Mouse (Mus musculus) C2C12 (cell line): ENCODE measurements around the gene Gnptg. TPM values are rescaled to one million over a fixed set of nuclear protein-coding genes. Genes with fewer than 3 reads are reported as not detected.
"Not testable (repeated sequence)": the region's sequence is repeated elsewhere in the genome, so short reads cannot be mapped to it uniquely, and the experiment has no call there.

ENCODE experiments used
- H3K27me3 ChIP-seq: one replicate; pipeline ENCODE4 v1.6.1; 2011; ENCODE audit not compliant: control insufficient read depth, insufficient read depth, insufficient read length
- H3K36me3 ChIP-seq: one replicate; pipeline ENCODE4 v1.6.1; 2011; ENCODE audit not compliant: control insufficient read depth, insufficient read depth
- H3K4me3 ChIP-seq: one replicate; pipeline ENCODE4 v1.5.1; 2011; ENCODE audit warnings: mild to moderate bottlenecking, control low read depth; ENCODE audit not compliant: poor library complexity, insufficient read depth, severe bottlenecking
- H3K79me2 ChIP-seq: one replicate; pipeline ENCODE4 v1.6.1; 2011; ENCODE audit not compliant: control insufficient read depth, insufficient read depth
- H3K79me3 ChIP-seq: one replicate; pipeline ENCODE4 v1.6.1; 2011; ENCODE audit warnings: low read depth, control low read depth
- H3ac ChIP-seq: one replicate; pipeline ENCODE3; 2011; ENCODE audit warnings: low read depth; ENCODE audit not compliant: control insufficient read depth, insufficient read length
- CEBPB ChIP-seq: IDR thresholded peaks from one replicate; pipeline ENCODE4 v1.6.1; 2011; ENCODE audit warnings: low read depth, mild to moderate bottlenecking, control low read depth, moderate library complexity
- CTCF ChIP-seq: IDR thresholded peaks from one replicate; pipeline ENCODE4 v1.5.1; 2011; ENCODE audit not compliant: control insufficient read depth, insufficient read depth, insufficient read length
- FOSL1 ChIP-seq: IDR thresholded peaks from one replicate; pipeline ENCODE4 v1.8.0; 2011; ENCODE audit warnings: mild to moderate bottlenecking, low read length; ENCODE audit not compliant: poor library complexity, insufficient read depth, severe bottlenecking
- MAX ChIP-seq: IDR thresholded peaks from one replicate; pipeline ENCODE4 v1.6.1; 2011; ENCODE audit warnings: mild to moderate bottlenecking, control low read depth
- MYOD1 ChIP-seq: IDR thresholded peaks from one replicate; pipeline ENCODE4 v1.6.1; 2011; ENCODE audit warnings: low read depth; ENCODE audit not compliant: control insufficient read depth, insufficient read length
- MYOG ChIP-seq: IDR thresholded peaks from one replicate; pipeline ENCODE4 v1.6.1; 2011; ENCODE audit not compliant: control insufficient read depth, insufficient read length; ENCODE audit errors: extremely low read depth
- USF1 ChIP-seq: IDR thresholded peaks from one replicate; pipeline ENCODE4 v1.6.1; 2011; ENCODE audit warnings: low read depth, mild to moderate bottlenecking, control low read depth, moderate library complexity
- polyA plus RNA-seq: library from polyadenylated mRNA; unstranded; fragments of >200 nt; fragmentation: generic; extraction: Trizol; gene quantifications from one replicate; pipeline ENCODE4 v1.2.1, GENCODE M21; 2012; ENCODE audit warnings: missing spikeins

The Gnptg gene
- polyA plus RNA-seq, 1 experiment = 22.7 TPM

DNA sequence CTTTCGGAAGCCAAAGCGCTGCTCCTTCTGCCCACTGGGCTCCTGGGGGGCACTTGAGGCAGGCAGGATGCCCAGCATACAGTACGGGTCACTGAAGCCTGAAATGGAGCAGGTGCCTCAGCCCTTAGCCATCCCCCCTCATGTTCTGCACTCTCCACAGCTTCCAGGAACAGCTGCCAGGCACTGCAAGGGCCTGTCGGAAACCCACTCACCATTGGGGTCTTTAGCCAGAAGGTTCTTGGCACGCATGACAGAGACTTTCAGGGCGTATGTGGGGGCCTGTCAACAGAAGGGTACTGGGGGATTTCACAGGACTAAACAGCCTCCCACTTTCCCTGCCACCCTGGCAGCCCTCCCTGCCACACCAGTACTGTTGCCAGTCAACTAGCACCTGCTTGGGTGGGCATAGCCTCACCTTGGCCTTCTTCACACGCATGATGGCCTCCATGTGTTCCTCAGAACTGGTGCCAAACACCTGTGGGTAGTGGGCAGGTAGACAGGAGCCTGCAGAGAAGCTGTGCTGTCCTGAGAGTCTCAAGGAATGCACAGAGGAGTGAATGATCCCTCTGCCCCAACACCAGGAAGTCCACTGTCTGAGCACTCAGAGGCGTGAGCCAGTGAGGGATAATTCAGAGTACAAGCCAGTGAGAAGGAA lies 10.4 kb upstream of the Gnptg start:
- no peak for TF ChIP-seq MAX
- no peak for TF ChIP-seq CTCF
- no peak for TF ChIP-seq USF1
- no peak for TF ChIP-seq MYOD1
- no peak for TF ChIP-seq MYOG
- no peak for TF ChIP-seq CEBPB
- TF ChIP-seq FOSL1 = no peak
- Histone ChIP-seq H3K79me3 (no peaks in the 10 kb centered on the region), H3K4me3 (no peak overlapping the region), H3K36me3 (no peaks in the 10 kb centered on the region), H3K79me2 (no peaks in the 10 kb centered on the region), H3ac (no peak overlapping the region), H3K27me3 (peaks cover 62% of the 10 kb centered on the region)

DNA sequence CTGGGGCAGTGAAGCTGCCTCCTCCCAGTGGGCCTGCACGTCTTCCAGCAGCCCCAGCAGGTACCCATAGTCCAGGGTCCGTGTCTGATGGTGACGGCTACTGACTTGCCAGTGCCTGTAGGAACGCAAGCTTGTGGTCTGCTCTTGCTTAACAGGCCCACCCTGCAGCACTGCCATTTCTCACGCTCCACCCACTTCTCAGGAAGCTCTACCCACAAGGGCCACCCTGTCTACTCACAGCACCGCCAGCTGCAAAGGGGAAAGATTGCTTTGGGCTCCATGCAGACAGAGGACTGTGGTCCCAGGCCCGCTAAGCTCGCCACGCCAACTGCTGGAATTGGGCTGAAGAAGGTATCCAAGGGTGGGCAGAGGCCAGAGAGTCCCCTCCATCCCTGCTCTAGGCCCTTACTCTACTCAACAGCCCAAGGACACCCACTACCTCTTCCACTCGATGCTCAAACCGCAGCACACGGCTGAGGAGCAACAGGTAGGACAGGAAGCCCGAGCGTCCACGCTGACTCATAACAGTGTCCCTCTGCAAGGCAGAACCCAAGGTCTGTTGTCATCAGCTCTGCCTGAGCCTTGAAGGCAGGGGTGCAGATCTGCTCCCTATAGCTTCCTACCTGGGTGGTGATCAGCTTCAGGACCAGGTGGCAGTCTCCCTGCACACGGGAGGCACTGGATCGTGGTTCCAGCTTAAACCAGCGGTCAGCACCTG lies 8.3 kb upstream of the Gnptg start:
- Histone ChIP-seq H3K79me3 (no peaks in the 10 kb centered on the region), H3K27me3 (peaks cover 43% of the 10 kb centered on the region), H3K4me3 (no peak overlapping the region), H3K36me3 (no peaks in the 10 kb centered on the region), H3ac (no peak overlapping the region), H3K79me2 (no peaks in the 10 kb centered on the region)
- TF ChIP-seq FOSL1 (no peak), CEBPB (no peak), CTCF (no peak), MYOD1 (no peak), MAX (no peak), USF1 (no peak), MYOG (no peak)

- H3K4me3 ChIP-seq = no peak overlapping the region
- peaks cover 20% of the 10 kb centered on the region for H3K79me2 ChIP-seq
- H3K27me3 ChIP-seq = peaks cover 14% of the 10 kb centered on the region
- H3K79me3 ChIP-seq = peaks cover 8% of the 10 kb centered on the region
- TF ChIP-seq CTCF (no peak), USF1 (no peak), FOSL1 (no peak), CEBPB (no peak), MYOD1 (no peak), MAX (no peak), MYOG (no peak)
- no peak overlapping the region for H3ac ChIP-seq
- peaks cover 7% of the 10 kb centered on the region for H3K36me3 ChIP-seq
Measured at GRCm38 (mm10) chr17:25244239-25244638, 4.3 kb upstream of the Gnptg start.

GRCm38 (mm10) chr17:25243131-25243780 lies 3.3 kb upstream of the Gnptg start:
- Histone ChIP-seq H3K27me3 (peaks cover 9% of the 10 kb centered on the region), H3ac (no peak overlapping the region), H3K79me2 (peaks cover 20% of the 10 kb centered on the region), H3K4me3 (no peak overlapping the region), H3K79me3 (peaks cover 8% of the 10 kb centered on the region), H3K36me3 (peaks cover 7% of the 10 kb centered on the region)
- TF ChIP-seq MYOG (no peak), MAX (no peak), FOSL1 (no peak), CTCF (no peak), MYOD1 (no peak), USF1 (no peak), CEBPB (no peak)

- Histone ChIP-seq H3ac (no peak overlapping the region), H3K27me3 (no peaks in the 10 kb centered on the region), H3K4me3 (no peak overlapping the region), H3K79me2 (peaks cover 7% of the 10 kb centered on the region), H3K79me3 (peaks cover 2% of the 10 kb centered on the region), H3K36me3 (no peaks in the 10 kb centered on the region)
- TF ChIP-seq MYOG (no peak), MYOD1 (no peak), MAX (no peak), USF1 (no peak), CTCF (no peak), CEBPB (no peak), FOSL1 (no peak)
Measured at GRCm38 (mm10) chr17:25235635-25236034, 4.3 kb downstream of the Gnptg start.

- H3K36me3 ChIP-seq, H3K79me3 ChIP-seq, H3K27me3 ChIP-seq, H3K4me3 ChIP-seq, H3ac ChIP-seq, H3K79me2 ChIP-seq: not testable (repeated sequence)
Measured at GRCm38 (mm10) chr17:25231621-25232020, 8.3 kb downstream of the Gnptg start.
